Mouse (Mus musculus) liver, embryonic 12.5 days (tissue): ENCODE results near the gene Obscn. TPM values are rescaled to one million over a fixed set of nuclear protein-coding genes. Genes with fewer than 3 reads are reported as not detected.

Source experiments
- ATAC-seq: fragments of 200-750 bp; cut with Nextera tagmentation; 2 replicates; pipeline ENCODE4 v1.8.0; 2017; ENCODE audit warnings: moderate number of reproducible peaks, mild to moderate bottlenecking, moderate library complexity
- H3K27ac ChIP-seq: fragments of 300-500 bp; sonication (generic); 2 replicates; pipeline ENCODE4 v1.5.1; 2016; ENCODE audit warnings: mild to moderate bottlenecking
- H3K27me3 ChIP-seq: fragments of 300-500 bp; sonication (generic); replicated peaks from 2 replicates; pipeline ENCODE4 v1.6.1; 2016; ENCODE audit warnings: mild to moderate bottlenecking, moderate library complexity
- H3K36me3 ChIP-seq: fragments of 300-500 bp; sonication (generic); 2 replicates; pipeline ENCODE4 v1.6.1; 2016; ENCODE audit warnings: mild to moderate bottlenecking, moderate library complexity
- H3K4me1 ChIP-seq: fragments of 300-500 bp; sonication (generic); 2 replicates; pipeline ENCODE4 v1.6.1; 2016
- H3K4me2 ChIP-seq: fragments of 300-500 bp; sonication (generic); 2 replicates; pipeline ENCODE4 v1.6.1; 2016; ENCODE audit warnings: mild to moderate bottlenecking, moderate library complexity
- H3K4me3 ChIP-seq: fragments of 300-500 bp; sonication (generic); 2 replicates; pipeline ENCODE4 v1.5.1; 2016; ENCODE audit warnings: mild to moderate bottlenecking, moderate library complexity
- H3K9ac ChIP-seq: fragments of 300-500 bp; sonication (generic); 2 replicates; pipeline ENCODE4 v1.6.1; 2016; ENCODE audit warnings: mild to moderate bottlenecking, moderate library complexity
- H3K9me3 ChIP-seq: fragments of 300-500 bp; sonication (generic); replicated peaks from 2 replicates; pipeline ENCODE4 v1.6.1; 2016; ENCODE audit warnings: mild to moderate bottlenecking, moderate library complexity
- WGBS: fragments of 180-500 bp; shearing (Covaris S2); methylation state at CpG from one replicate; pipeline ENCODE4 v1.1.7; 2016; ENCODE audit not compliant: insufficient replicate concordance; 5-methylcytosine and 5-hydroxymethylcytosine counted together
- polyA plus RNA-seq: library from polyadenylated mRNA; unstranded; fragments of >200 nt; fragmentation: Nextera tagmentation; extraction: Ambion mirVana; gene quantifications from 2 replicates; pipeline ENCODE4 v1.2.1, GENCODE M21; 2016

Gene Obscn
- polyA plus RNA-seq, 1 experiment from 2014 or later: 0.51 TPM

- Histone ChIP-seq H3K36me3 (peaks cover 30% of the 10 kb centered on the region), H3K9ac (no peak overlapping the region), H3K4me3 (no peak overlapping the region), H3K27ac (no peak overlapping the region), H3K9me3 (no peaks in the 10 kb centered on the region), H3K27me3 (peaks cover 44% of the 10 kb centered on the region), H3K4me2 (no peak overlapping the region), H3K4me1 (peaks cover 48% of the 10 kb centered on the region)
- ATAC-seq: no peak
- 54% methylated on average over 6 of the region's 6 CpGs for WGBS
Measured at GRCm38 (mm10) chr11:58993091-58993670, 143.0 kb downstream of the Obscn start.

DNA sequence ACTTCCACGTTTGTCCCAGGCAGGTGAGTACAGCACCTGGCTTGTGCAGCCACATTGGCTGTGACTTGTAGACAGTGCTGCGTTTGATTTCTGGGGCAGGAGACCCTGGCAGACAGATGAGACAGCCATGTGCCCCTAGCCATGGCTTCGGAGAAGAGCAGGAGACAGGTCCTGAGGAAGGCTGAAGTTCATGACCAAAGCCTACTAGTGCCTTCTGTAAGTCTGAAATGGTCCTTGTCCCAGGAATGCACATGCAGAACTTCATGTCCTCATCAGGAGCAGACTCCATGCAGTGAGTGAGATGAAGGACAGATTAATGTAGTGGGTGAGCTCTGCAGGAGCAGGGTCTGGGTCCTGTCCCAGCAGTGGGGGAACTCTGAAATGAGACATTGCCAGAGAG, 144.3 kb downstream of the Obscn start:
- Histone ChIP-seq H3K4me3 (no peak overlapping the region), H3K4me2 (no peak overlapping the region), H3K27me3 (peaks cover 40% of the 10 kb centered on the region), H3K4me1 (peaks cover 48% of the 10 kb centered on the region), H3K36me3 (peaks cover 43% of the 10 kb centered on the region), H3K9me3 (no peaks in the 10 kb centered on the region), H3K9ac (no peak overlapping the region), H3K27ac (no peak overlapping the region)
- ATAC-seq: no peak
- WGBS: 64% methylated on average over 3 of the region's 3 CpGs

GRCm38 (mm10) chr11:58990794-58991193, 145.4 kb downstream of the Obscn start:
- Histone ChIP-seq H3K9ac (no peak overlapping the region), H3K9me3 (no peaks in the 10 kb centered on the region), H3K27ac (no peak overlapping the region), H3K27me3 (peaks cover 28% of the 10 kb centered on the region), H3K4me3 (no peak overlapping the region), H3K4me1 (peaks cover 55% of the 10 kb centered on the region), H3K36me3 (peaks cover 54% of the 10 kb centered on the region), H3K4me2 (no peak overlapping the region)
- 63% methylated on average over 9 of the region's 9 CpGs for WGBS
- ATAC-seq: no peak

DNA sequence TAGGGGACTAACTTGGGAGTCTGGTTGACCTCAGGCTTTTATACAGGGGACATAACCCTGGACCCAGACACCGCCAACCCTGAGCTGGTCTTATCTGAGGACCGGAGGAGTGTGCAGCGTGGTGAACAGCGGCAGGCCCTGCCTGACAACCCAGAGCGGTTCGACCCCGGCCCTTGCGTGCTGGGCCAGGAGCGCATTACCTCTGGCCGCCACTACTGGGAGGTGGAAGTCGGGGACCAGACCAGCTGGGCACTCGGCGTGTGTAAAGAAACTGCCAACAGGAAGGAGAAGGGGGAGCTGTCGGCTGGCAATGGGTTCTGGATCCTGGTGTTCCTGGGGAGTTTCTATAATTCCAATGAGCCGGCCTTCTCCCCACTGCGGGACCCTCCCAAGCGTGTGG, 146.1 kb downstream of the Obscn start:
- no peak overlapping the region for H3K4me2 ChIP-seq
- peaks cover 61% of the 10 kb centered on the region for H3K36me3 ChIP-seq
- peaks cover 22% of the 10 kb centered on the region for H3K27me3 ChIP-seq
- no peaks in the 10 kb centered on the region for H3K9me3 ChIP-seq
- H3K9ac ChIP-seq: no peak overlapping the region
- 91% methylated on average over 17 of the region's 17 CpGs for whole genome bisulfite sequencing
- no peak overlapping the region for H3K4me3 ChIP-seq
- H3K27ac ChIP-seq: no peak overlapping the region
- peaks cover 57% of the 10 kb centered on the region for H3K4me1 ChIP-seq
- no peak for ATAC-seq

DNA sequence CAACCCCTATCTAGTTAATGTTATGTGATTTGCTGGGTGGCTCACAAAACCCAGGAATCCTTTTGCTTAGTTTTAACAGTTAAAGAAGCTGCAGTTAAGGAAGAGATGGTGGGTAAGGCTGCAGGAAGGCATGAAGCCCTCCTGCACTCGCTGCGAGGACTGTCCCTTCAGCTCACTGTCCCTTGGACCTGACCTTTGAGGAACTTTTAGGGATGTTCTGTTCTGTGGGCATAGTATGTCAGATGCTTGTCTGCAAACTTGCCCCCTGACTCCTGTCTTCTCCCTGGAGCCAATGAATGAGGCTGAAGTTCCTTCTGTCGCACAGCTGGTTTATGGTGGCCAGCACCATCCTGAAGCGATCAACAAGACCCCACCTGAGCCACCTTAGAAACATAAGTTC, 147.0 kb downstream of the Obscn start:
- Histone ChIP-seq H3K4me2 (no peak overlapping the region), H3K27me3 (peaks cover 13% of the 10 kb centered on the region), H3K4me3 (no peak overlapping the region), H3K4me1 (peaks cover 50% of the 10 kb centered on the region), H3K9me3 (no peaks in the 10 kb centered on the region), H3K9ac (no peak overlapping the region), H3K36me3 (peaks cover 71% of the 10 kb centered on the region), H3K27ac (no peak overlapping the region)
- 85% methylated on average over 4 of the region's 4 CpGs for WGBS
- no peak for ATAC-seq

DNA sequence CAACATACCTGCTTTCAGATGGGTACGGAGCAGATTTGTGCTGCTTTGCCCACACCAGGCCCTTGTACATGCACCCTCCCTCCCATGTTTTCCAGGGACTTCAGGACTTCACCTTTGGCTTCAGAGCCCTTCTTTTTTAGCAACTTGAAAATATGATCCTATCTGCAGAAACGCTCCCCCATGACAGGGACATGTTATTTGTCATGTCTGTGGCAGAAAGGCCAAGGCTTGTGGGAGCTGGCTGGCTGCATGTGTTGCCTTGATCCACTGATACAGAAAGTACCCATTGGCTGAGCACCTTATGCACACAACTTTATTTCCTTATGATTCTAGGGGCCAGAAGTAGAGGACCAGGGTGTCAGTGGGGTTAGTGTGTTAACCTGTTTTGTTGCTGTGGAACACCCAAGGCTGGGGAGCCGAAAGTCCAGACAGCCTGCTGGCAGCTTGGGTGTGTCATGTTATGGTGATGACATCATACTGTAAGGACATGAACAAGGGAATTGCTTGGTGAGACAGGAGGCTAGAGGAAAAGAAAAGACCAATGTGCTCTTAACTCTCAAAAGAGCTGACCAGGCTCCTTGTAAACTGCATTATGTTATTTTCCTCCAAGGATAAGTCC, 150.8 kb downstream of the Obscn start:
- Histone ChIP-seq H3K27me3 (no peaks in the 10 kb centered on the region), H3K36me3 (peaks cover 98% of the 10 kb centered on the region), H3K9ac (no peak overlapping the region), H3K27ac (no peak overlapping the region), H3K4me2 (no peak overlapping the region), H3K4me1 (peaks cover 49% of the 10 kb centered on the region), H3K4me3 (no peak overlapping the region), H3K9me3 (no peaks in the 10 kb centered on the region)
- no peak for ATAC-seq
- 77% methylated on average over 3 of the region's 3 CpGs for WGBS

GRCm38 (mm10) chr11:58984657-58985056, 151.5 kb downstream of the Obscn start:
- no peak overlapping the region for H3K4me3 ChIP-seq
- H3K9ac ChIP-seq: no peak overlapping the region
- 87% methylated on average over 7 of the region's 7 CpGs for WGBS
- peaks cover 52% of the 10 kb centered on the region for H3K4me1 ChIP-seq
- peaks cover 94% of the 10 kb centered on the region for H3K36me3 ChIP-seq
- no peak overlapping the region for H3K27ac ChIP-seq
- ATAC-seq: no peak
- no peak overlapping the region for H3K4me2 ChIP-seq
- H3K27me3 ChIP-seq: no peaks in the 10 kb centered on the region
- no peaks in the 10 kb centered on the region for H3K9me3 ChIP-seq

DNA sequence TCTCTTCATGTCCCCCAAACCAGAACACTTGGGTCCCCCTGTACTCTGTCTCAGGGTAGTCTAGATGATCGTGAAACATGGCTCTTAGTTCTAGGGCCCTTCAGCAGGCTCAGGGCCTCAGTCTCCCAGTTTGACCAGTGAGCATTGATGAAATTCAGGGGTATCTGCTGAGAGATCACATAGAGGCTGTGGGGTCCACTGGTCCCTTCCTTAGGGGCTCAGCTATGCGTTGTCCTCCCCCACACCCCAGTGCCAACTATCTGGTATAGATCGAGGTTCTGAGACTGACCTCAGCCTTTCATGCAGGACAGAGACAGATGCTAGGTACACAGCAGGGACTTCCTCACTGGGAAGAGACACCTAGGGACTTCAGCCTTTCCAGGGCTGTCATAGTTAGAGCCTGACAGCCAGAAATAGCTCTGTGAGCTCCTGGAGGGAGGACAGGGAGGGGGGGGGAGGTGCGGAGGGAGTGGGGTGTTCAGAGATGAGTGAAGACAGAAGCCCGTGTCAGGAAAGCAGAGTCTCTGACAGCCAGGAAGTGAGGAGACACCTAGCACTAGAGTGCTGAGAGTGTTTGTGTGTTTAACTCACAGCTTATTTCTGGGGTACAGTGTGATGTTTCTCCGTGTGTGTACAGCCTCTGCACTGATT, 152.4 kb downstream of the Obscn start:
- Histone ChIP-seq H3K9me3 (no peaks in the 10 kb centered on the region), H3K27me3 (no peaks in the 10 kb centered on the region), H3K36me3 (peaks cover 86% of the 10 kb centered on the region), H3K4me3 (no peak overlapping the region), H3K4me1 (peaks cover 61% of the 10 kb centered on the region), H3K27ac (no peak overlapping the region), H3K9ac (no peak overlapping the region), H3K4me2 (no peak overlapping the region)
- no peak for ATAC-seq
- 77% methylated on average over 6 of the region's 6 CpGs for WGBS

DNA sequence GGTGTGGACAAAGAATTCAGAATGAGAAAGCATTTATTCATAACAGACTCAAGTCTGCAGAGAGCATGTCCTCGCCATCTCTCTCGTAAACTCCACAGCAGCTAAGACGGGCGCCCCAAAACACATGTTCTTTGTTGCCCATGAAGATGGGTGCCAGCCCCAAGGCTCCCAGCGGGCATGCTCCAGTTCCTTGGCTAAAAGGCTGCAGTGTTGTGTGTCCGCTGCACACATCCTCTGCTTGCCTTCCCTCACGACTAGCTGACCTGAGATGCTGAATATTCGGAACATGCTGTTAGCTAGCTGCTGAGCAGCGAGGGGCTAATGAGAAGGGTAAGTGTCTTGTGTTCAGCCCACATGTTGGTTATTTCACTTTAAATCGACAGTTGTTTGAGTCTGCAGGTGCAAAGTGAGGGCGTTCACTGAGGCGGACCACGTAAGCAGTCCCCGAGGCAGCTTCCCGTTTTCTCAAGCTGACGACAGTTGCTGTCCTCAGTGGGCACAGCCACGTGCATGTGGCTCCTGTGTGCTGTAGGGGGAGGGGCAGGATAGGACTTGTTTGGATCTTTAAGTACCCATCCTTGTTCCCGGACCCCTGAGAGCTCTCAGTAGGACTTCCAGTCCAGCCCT, 153.6 kb downstream of the Obscn start:
- H3K27me3 ChIP-seq: no peaks in the 10 kb centered on the region
- H3K4me2 ChIP-seq: no peak overlapping the region
- ATAC-seq: no peak
- 0 out of 2 replicates have a peak overlapping the region, but pooled peaks have one; percentile 16 for H3K27ac ChIP-seq
- no peaks in the 10 kb centered on the region for H3K9me3 ChIP-seq
- H3K9ac ChIP-seq: no peak overlapping the region
- H3K4me3 ChIP-seq: no peak overlapping the region
- peaks cover 73% of the 10 kb centered on the region for H3K36me3 ChIP-seq
- 78% methylated on average over 18 of the region's 18 CpGs for WGBS
- peaks cover 65% of the 10 kb centered on the region for H3K4me1 ChIP-seq

- ATAC-seq: no peak
- H3K27me3 ChIP-seq: no peaks in the 10 kb centered on the region
- H3K9me3 ChIP-seq: no peaks in the 10 kb centered on the region
- H3K4me2 ChIP-seq: no peak overlapping the region
- no peak overlapping the region for H3K4me3 ChIP-seq
- 0 out of 2 replicates have a peak overlapping the region, but pooled peaks have one; percentile 16 for H3K27ac ChIP-seq
- H3K4me1 ChIP-seq: peaks cover 68% of the 10 kb centered on the region
- no peak overlapping the region for H3K9ac ChIP-seq
- 60% methylated on average over 14 of the region's 14 CpGs for WGBS
- H3K36me3 ChIP-seq: peaks cover 66% of the 10 kb centered on the region
Measured at GRCm38 (mm10) chr11:58981541-58982447, 154.4 kb downstream of the Obscn start.

DNA sequence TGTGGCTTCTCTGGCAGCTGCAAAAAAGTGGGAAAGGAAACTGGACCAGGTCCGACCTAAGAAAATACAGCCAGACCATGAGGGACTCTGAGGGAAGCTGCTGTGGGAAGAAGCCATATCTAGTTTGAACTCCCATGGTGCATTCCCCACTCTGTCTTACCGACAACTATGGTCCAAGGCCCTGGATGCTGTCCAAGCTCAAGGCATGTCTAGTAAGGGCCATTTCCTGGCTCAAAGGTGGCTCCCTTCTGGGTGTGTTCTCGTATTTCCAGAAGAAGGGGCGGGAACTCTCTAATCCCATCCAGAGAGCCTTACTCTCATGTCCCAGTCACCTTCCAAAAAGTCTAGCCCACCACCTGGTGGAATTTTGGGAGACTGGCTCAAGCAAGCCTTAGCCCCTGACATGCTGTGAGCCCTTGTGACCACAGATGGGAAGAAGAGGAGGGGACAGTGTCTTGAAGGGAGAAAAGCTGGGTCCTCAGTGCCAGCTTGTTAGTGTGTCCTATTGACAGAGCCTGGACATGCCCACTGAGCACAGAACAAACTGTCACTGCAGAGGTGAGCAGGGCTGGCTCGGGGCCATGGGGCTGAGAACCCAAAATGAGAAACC, 155.7 kb downstream of the Obscn start:
- H3K4me3 ChIP-seq: no peak overlapping the region; the same call in 1 of the 2 replicates

More for the DNA sequence above, 155.7 kb downstream of the Obscn start:
- H3K9ac ChIP-seq: no peak overlapping the region
- WGBS: 70% methylated on average over 5 of the region's 5 CpGs
- H3K27ac ChIP-seq: no peak overlapping the region
- ATAC-seq: no peak
- peak overlapping the region; percentile 91 for H3K4me2 ChIP-seq
- no peaks in the 10 kb centered on the region for H3K9me3 ChIP-seq
- peaks cover 63% of the 10 kb centered on the region for H3K4me1 ChIP-seq
- H3K27me3 ChIP-seq: no peaks in the 10 kb centered on the region
- peaks cover 53% of the 10 kb centered on the region for H3K36me3 ChIP-seq
